In genomic region chr11:69695046-69695360, GRCm38 (mm10) we compare ENCODE assay signal across 8 mouse cellular contexts. TPM values are rescaled to one million over a fixed set of nuclear protein-coding genes. Genes with fewer than 3 reads are reported as not detected.
A peak's percentile ranks its signal among the peaks of the same experiment; 100 is the strongest.
DNase-seq lines count a peak whose midpoint lies in the region; ATAC-seq and TF ChIP-seq lines count a peak whose summit lies in the region.

No protein-coding gene starts in this region.

- H3K4me3 ChIP-seq in liver, adult 2 months (ENCODE audit: insufficient read depth, low read depth, low read length): peak overlapping the region; percentile 66
- H3K4me3 ChIP-seq in embryonic fibroblast, embryonic 13.5 days (ENCODE audit: insufficient read depth, low read length): peak overlapping the region; percentile 50
- H3K4me3 ChIP-seq in intestine, postnatal 0 days (ENCODE audit: low read depth, low read length): peak overlapping the region; percentile 50
- H3K4me3 ChIP-seq in neural tube, embryonic 13.5 days: peak overlapping the region; percentile 43

- peaks cover 7% of the 10 kb centered on the region; the same call in 1 of the 2 replicates for H3K4me1 ChIP-seq in liver, adult 2 months (ENCODE audit: control insufficient read depth, insufficient read depth, low read length)
- no peaks in the 10 kb centered on the region for H3K4me1 ChIP-seq in embryonic fibroblast, embryonic 13.5 days (ENCODE audit: control insufficient read depth, insufficient read depth, low read length)
- H3K4me1 ChIP-seq in intestine, postnatal 0 days (replicated peaks; ENCODE audit: control insufficient read depth, insufficient read depth, low read length): peaks cover 7% of the 10 kb centered on the region; the same call in 1 of the 2 replicates
- H3K4me1 ChIP-seq in neural tube, embryonic 13.5 days (replicated peaks): peaks cover 12% of the 10 kb centered on the region

- ATAC-seq in intestine, postnatal 0 days: no peak
- peak; percentile 36; the same call in 1 of the 2 replicates for ATAC-seq in neural tube, embryonic 13.5 days (ENCODE audit: low read depth)
- ATAC-seq in activated CD4-positive, CD25-positive, alpha-beta regulatory T cell, adult 4 months: no peak

- peak overlapping the region; percentile 26; the same call in 1 of the 2 replicates for H3K27ac ChIP-seq in liver, adult 2 months (replicated peaks; ENCODE audit: insufficient read depth, low read depth, low read length)
- no peak overlapping the region for H3K27ac ChIP-seq in embryonic fibroblast, embryonic 13.5 days (ENCODE audit: insufficient read depth, low read length)
- peak overlapping the region; percentile 83; the same call in 1 of the 2 replicates for H3K27ac ChIP-seq in intestine, postnatal 0 days (ENCODE audit: low read depth, low read length)
- H3K27ac ChIP-seq in neural tube, embryonic 13.5 days (replicated peaks): peak overlapping the region; percentile 20; the same call in 1 of the 2 replicates

- TF ChIP-seq CTCF in liver, adult 2 months (IDR thresholded peaks at IDR 0.05; ENCODE audit: low read depth, low read length): no peak
- TF ChIP-seq CTCF in embryonic fibroblast, embryonic 13.5 days (IDR thresholded peaks at IDR 0.05; ENCODE audit: borderline replicate concordance, insufficient read depth, low read length): no peak
- TF ChIP-seq CTCF in intestine, postnatal 0 days (IDR thresholded peaks at IDR 0.05; ENCODE audit: low read depth): no peak

- H3K9me3 ChIP-seq in intestine, postnatal 0 days (ENCODE audit: control insufficient read depth): no peaks in the 10 kb centered on the region
- H3K9me3 ChIP-seq in neural tube, embryonic 13.5 days: no peaks in the 10 kb centered on the region

- no peak for DNase-seq in liver, adult 2 months (ENCODE audit: extremely low read depth, low read depth, low spot score)
- no peak for DNase-seq in liver
- DNase-seq in retina, embryonic 14.5 days (ENCODE audit: low spot score): no peak
- no peak for DNase-seq in thymus, postnatal 10 days (ENCODE audit: low spot score in 2 of 2)

- H3K36me3 ChIP-seq in liver, adult 2 months (ENCODE audit: control insufficient read depth, insufficient read depth, low read length): no peaks in the 10 kb centered on the region
- no peaks in the 10 kb centered on the region for H3K36me3 ChIP-seq in intestine, postnatal 0 days (ENCODE audit: control insufficient read depth, insufficient read depth)
- H3K36me3 ChIP-seq in neural tube, embryonic 13.5 days: no peaks in the 10 kb centered on the region

- H3K4me2 ChIP-seq in intestine, postnatal 0 days (replicated peaks; ENCODE audit: low read depth): peak overlapping the region; percentile 74
- H3K4me2 ChIP-seq in neural tube, embryonic 13.5 days: peak overlapping the region; percentile 79

- H3K27me3 ChIP-seq in liver, adult 2 months (ENCODE audit: control insufficient read depth, insufficient read depth, low read length): no peaks in the 10 kb centered on the region
- no peaks in the 10 kb centered on the region for H3K27me3 ChIP-seq in intestine, postnatal 0 days (replicated peaks; ENCODE audit: control insufficient read depth, insufficient read depth, low read length)
- H3K27me3 ChIP-seq in neural tube, embryonic 13.5 days: no peaks in the 10 kb centered on the region

- TF ChIP-seq POLR2A in liver, adult 2 months (IDR thresholded peaks at IDR 0.05; ENCODE audit: extremely low read depth, insufficient read depth, low read length): no peak
- TF ChIP-seq POLR2A in embryonic fibroblast, embryonic 13.5 days (IDR thresholded peaks at IDR 0.05; ENCODE audit: low read depth, low read length): no peak; the same call in 1 of the 2 replicates

- 25% methylated on average over 6 of the region's 6 CpGs for WGBS in liver, adult 2 months
- 35% methylated on average over 6 of the region's 6 CpGs for WGBS in intestine, postnatal 0 days
- 29% methylated on average over 6 of the region's 6 CpGs for WGBS in neural tube, embryonic 13.5 days

- H3K79me2 ChIP-seq in liver, adult 2 months (ENCODE audit: control insufficient read depth, insufficient read depth, low read length): no peaks in the 10 kb centered on the region

- H3K9ac ChIP-seq in liver, adult 2 months (ENCODE audit: low read depth, low read length): peak overlapping the region; percentile 85
- peak overlapping the region; percentile 65; the same call in 1 of the 2 replicates for H3K9ac ChIP-seq in intestine, postnatal 0 days (ENCODE audit: low read depth, low read length)
- H3K9ac ChIP-seq in neural tube, embryonic 13.5 days: peak overlapping the region; percentile 85

RNA-seq across cellular contexts. Expression of gene Tnfsf12, which starts 0.6 kb away (rescaled TPM):
- total RNA-seq in liver, adult 2 months (2014; rRNA removed): 2.6 and 3.0 TPM in 2 replicates
- 9.5 and 18.0 TPM in 2 replicates for polyA plus RNA-seq in liver, adult 2 months (2012; rRNA removed)
- polyA plus RNA-seq in embryonic fibroblast, embryonic 13.5 days (2011; ENCODE audit: insufficient read length, low read depth, missing spikeins): 20.0 and 25.5 TPM in 2 replicates
- 6.6 and 7.2 TPM in 2 replicates for polyA plus RNA-seq in intestine, postnatal 0 days (2015; fragmentation: Nextera tagmentation; extraction: Ambion mirVana)
- 3.3 and 3.5 TPM in 2 replicates for polyA plus RNA-seq in neural tube, embryonic 13.5 days (2015; fragmentation: Nextera tagmentation; extraction: Ambion mirVana)
- polyA plus RNA-seq in activated CD4-positive, CD25-positive, alpha-beta regulatory T cell, adult 4 months (2017; shearing (Covaris generic)): not detected

RNA-seq across cellular contexts. Expression of gene Tnfsfm13, which starts 0.9 kb away (rescaled TPM):
- total RNA-seq in liver, adult 2 months (2014; rRNA removed): 2.5 and 3.4 TPM in 2 replicates
- polyA plus RNA-seq in liver, adult 2 months (2012; rRNA removed): 2.6 and 3.6 TPM in 2 replicates
- 3.0 and 4.4 TPM in 2 replicates for polyA plus RNA-seq in embryonic fibroblast, embryonic 13.5 days (2011; ENCODE audit: insufficient read length, low read depth, missing spikeins)
- 4.1 and 4.8 TPM in 2 replicates for polyA plus RNA-seq in intestine, postnatal 0 days (2015; fragmentation: Nextera tagmentation; extraction: Ambion mirVana)
- polyA plus RNA-seq in neural tube, embryonic 13.5 days (2015; fragmentation: Nextera tagmentation; extraction: Ambion mirVana): 1.4 and 1.8 TPM in 2 replicates
- not detected for polyA plus RNA-seq in activated CD4-positive, CD25-positive, alpha-beta regulatory T cell, adult 4 months (2017; shearing (Covaris generic))

RNA-seq across cellular contexts. Expression of gene Tnfsf13, which starts 9.4 kb away (rescaled TPM):
- 1.0 and 1.4 TPM in 2 replicates for total RNA-seq in liver, adult 2 months (2014; rRNA removed)
- 0.58 and 1.1 TPM in 2 replicates for polyA plus RNA-seq in liver, adult 2 months (2012; rRNA removed)
- 0.85 and 1.5 TPM in 2 replicates for polyA plus RNA-seq in embryonic fibroblast, embryonic 13.5 days (2011; ENCODE audit: insufficient read length, low read depth, missing spikeins)
- 1.6 and 1.8 TPM in 2 replicates for polyA plus RNA-seq in intestine, postnatal 0 days (2015; fragmentation: Nextera tagmentation; extraction: Ambion mirVana)
- polyA plus RNA-seq in neural tube, embryonic 13.5 days (2015; fragmentation: Nextera tagmentation; extraction: Ambion mirVana): 0.74 and 0.77 TPM in 2 replicates
- polyA plus RNA-seq in activated CD4-positive, CD25-positive, alpha-beta regulatory T cell, adult 4 months (2017; shearing (Covaris generic)): not detected

RNA-seq across cellular contexts. Expression of gene Senp3, which starts 13.1 kb away (rescaled TPM):
- total RNA-seq in liver, adult 2 months (2014; rRNA removed): 26.2 and 31.9 TPM in 2 replicates
- polyA plus RNA-seq in liver, adult 2 months (2012; rRNA removed): 17.5 and 25.8 TPM in 2 replicates
- polyA plus RNA-seq in embryonic fibroblast, embryonic 13.5 days (2011; ENCODE audit: insufficient read length, low read depth, missing spikeins): 117 and 187 TPM in 2 replicates
- polyA plus RNA-seq in intestine, postnatal 0 days (2015; fragmentation: Nextera tagmentation; extraction: Ambion mirVana): 26.7 and 27.6 TPM in 2 replicates
- polyA plus RNA-seq in neural tube, embryonic 13.5 days (2015; fragmentation: Nextera tagmentation; extraction: Ambion mirVana): 99.8 and 105 TPM in 2 replicates
- 10 to 100 TPM; 32.7 to 33.0 TPM for polyA plus RNA-seq in activated CD4-positive, CD25-positive, alpha-beta regulatory T cell, adult 4 months (2017; shearing (Covaris generic))

RNA-seq across cellular contexts. Expression of gene Eif4a1, which starts 22.8 kb away (rescaled TPM):
- 370 and 386 TPM in 2 replicates for total RNA-seq in liver, adult 2 months (2014; rRNA removed)
- 184 and 221 TPM in 2 replicates for polyA plus RNA-seq in liver, adult 2 months (2012; rRNA removed)
- 717 and 781 TPM in 2 replicates for polyA plus RNA-seq in embryonic fibroblast, embryonic 13.5 days (2011; ENCODE audit: insufficient read length, low read depth, missing spikeins)
- polyA plus RNA-seq in intestine, postnatal 0 days (2015; fragmentation: Nextera tagmentation; extraction: Ambion mirVana): 279 and 291 TPM in 2 replicates
- polyA plus RNA-seq in neural tube, embryonic 13.5 days (2015; fragmentation: Nextera tagmentation; extraction: Ambion mirVana): 525 and 528 TPM in 2 replicates
- polyA plus RNA-seq in activated CD4-positive, CD25-positive, alpha-beta regulatory T cell, adult 4 months (2017; shearing (Covaris generic)): 100 to 1,000 TPM; 202 to 297 TPM
